Mouse (Mus musculus): ENCODE measurements around the gene Klhl36. TPM values are rescaled to one million over a fixed set of nuclear protein-coding genes. Genes with fewer than 3 reads are reported as not detected.

The Klhl36 gene
- 7.4 and 8.5 TPM in 2 replicates for polyA plus RNA-seq (2015; fragmentation: Nextera tagmentation; extraction: Ambion mirVana)

DNA sequence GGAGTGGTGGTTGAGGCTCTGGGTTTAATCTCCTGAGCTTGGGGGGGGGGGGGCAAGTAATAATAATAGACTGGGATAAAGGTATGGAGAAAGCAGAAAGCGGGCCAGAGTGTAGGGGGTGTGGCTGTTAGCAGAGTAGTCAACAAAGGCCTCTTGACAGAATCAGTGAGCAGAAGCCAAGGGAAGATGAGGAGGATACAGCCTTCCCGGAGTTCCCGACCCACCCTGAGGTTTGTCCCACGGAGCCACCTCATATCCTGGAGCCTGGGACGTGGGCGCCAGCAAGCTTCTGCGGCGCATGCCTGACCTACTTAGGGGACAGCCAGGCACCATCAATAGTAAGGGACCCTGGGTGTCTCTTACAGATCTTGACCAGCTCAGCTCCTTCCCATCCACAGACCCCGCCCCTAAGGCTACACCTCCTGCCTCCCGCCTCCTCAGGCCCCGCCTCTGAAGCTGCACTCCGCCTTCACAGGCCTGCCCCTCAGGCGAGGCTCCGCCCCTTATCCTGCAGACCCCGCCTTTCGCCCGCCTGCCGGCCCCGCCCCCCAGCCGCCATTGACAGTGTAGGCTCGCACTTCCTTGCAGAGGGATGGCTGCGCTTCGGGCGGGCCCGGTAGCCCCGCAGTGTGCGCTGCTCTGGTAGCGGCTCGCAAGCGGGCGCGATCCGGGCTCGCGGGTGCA lies at the start of gene Klhl36:
TSS of gene Klhl36 (plus strand) at position 561 of the 684 bp plus-strand sequence.

DNA sequence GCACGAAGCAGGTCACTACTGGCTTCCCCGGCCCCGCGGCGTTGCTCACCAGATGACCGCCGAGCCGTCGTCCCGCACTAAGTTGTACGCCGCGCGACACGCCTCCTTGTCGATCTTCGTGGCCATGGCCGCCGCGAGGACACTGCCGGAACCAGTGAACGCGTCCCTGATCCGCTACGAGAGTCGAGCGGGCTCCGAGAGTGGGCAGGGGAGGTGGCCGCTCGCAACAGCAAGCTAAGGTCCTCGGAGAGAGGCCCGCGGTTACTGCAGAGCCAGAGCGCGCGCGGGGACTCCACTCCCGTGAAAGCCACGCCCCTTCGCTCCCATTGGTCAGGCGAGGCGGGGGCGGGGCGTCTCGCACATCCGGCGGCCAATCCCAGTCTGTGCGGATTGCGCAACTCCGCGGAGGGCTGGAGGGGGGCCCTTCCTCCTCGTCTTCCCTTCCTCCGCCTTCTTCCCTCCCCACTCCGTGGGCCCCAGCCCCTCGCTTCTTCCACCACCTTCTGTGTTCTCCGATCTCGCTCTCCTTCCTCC lies 21.7 kb upstream of the Klhl36 start, which contains the start of gene Cotl1:
TSS of gene Cotl1 (minus strand) at position 270 of the 534 bp plus-strand sequence.

DNA sequence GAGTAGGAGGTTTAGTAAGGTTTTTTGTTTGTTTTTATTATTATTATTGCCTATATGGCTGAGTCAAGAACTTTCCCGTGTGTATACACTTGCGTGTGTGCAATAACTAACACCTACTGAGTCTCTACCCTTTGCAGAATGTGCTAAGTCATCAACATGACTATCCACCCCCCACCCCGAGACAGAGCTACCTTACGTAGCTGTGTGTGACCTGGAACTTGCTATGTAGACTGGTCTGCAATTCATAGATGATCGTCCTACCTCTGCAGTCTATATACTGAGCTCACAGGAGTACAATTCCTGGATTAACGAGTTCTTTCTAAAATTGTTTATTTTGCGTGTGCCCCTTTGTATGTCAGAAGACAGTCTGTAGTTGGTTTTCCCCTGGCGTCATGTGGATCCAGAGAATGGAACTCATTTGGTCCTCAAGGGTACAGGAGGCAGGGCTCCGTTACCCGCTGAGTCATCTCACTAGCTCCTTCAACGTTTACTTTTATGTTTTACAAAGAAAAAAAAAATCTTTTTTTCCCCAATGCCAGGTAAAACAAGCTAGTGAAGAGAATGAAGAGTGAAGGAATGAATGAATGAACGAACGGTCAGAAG lies 48.0 kb downstream of the Klhl36 start, which contains the start of gene Usp10:
TSS of gene Usp10 (plus strand) at position 417 of the 603 bp plus-strand sequence.

DNA sequence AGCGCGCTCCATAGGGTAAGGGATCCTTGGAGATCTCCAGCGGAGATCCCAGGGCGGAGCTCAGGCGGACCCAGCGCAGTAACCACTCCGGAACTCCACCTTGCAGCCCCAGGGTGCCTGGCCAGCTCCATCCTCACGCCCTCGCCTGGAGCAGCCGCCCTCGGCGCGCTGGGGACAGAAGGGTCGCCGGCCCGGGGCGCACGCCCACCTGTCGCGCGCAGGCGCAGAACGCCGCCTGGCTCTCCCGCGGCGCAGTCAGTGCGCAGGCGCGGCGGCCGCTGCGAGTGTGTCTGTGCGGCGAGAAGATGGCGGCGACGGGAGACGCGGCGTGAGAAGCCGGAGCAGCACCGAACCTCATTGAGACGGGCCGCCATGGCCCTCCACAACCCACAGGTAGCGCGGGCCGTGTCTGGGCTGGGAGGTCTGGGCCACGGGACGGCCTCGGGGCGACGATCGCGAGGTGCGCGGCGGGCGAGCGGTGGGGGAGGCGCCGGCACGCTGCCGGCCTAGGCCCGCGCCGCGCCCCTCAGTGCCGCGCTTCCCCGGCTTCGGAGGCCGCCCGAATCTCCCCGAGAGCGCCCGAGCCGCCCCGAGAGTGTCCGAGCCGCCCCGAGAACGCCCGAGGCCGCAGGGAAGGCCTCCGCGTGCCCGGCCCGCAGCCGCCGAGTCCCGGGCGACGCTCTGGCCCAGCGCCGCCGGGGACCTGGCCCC lies 48.6 kb downstream of the Klhl36 start, which contains the start of gene Gm20388:
TSS of gene Gm20388 (plus strand) at position 295 of the 711 bp plus-strand sequence.

Other genes with a start within 250 kb of the Klhl36 start
- gene Adad2, start 249.5 kb upstream of the Klhl36 start, polyA plus RNA-seq (2015; fragmentation: Nextera tagmentation; extraction: Ambion mirVana): not detected in 2 replicates
- gene Kcng4, start 226.6 kb upstream of the Klhl36 start, polyA plus RNA-seq (2015; fragmentation: Nextera tagmentation; extraction: Ambion mirVana): 0.04 and 0.06 TPM in 2 replicates
- gene Wfdc1, start 195.9 kb upstream of the Klhl36 start, polyA plus RNA-seq (2015; fragmentation: Nextera tagmentation; extraction: Ambion mirVana): 3.5 and 4.4 TPM in 2 replicates
- 0.07 and 0.11 TPM in 2 replicates for gene Atp2c2, start 162.3 kb upstream of the Klhl36 start, polyA plus RNA-seq (2015; fragmentation: Nextera tagmentation; extraction: Ambion mirVana)
- gene Tldc1, start 83.8 kb upstream of the Klhl36 start, polyA plus RNA-seq (2015; fragmentation: Nextera tagmentation; extraction: Ambion mirVana): 5.7 and 6.4 TPM in 2 replicates
- gene Cotl1, start 21.7 kb upstream of the Klhl36 start, polyA plus RNA-seq (2015; fragmentation: Nextera tagmentation; extraction: Ambion mirVana): 48.4 and 63.3 TPM in 2 replicates
- gene Usp10, start 48.1 kb downstream of the Klhl36 start, polyA plus RNA-seq (2015; fragmentation: Nextera tagmentation; extraction: Ambion mirVana): 48.6 and 53.2 TPM in 2 replicates
- not detected in 2 replicates for gene Gm20388, start 48.6 kb downstream of the Klhl36 start, polyA plus RNA-seq (2015; fragmentation: Nextera tagmentation; extraction: Ambion mirVana)
- gene Crispld2, start 130.2 kb downstream of the Klhl36 start, polyA plus RNA-seq (2015; fragmentation: Nextera tagmentation; extraction: Ambion mirVana): 12.0 and 12.5 TPM in 2 replicates
- 20.8 and 23.7 TPM in 2 replicates for gene Zdhhc7, start 239.2 kb downstream of the Klhl36 start, polyA plus RNA-seq (2015; fragmentation: Nextera tagmentation; extraction: Ambion mirVana)